Mouse (Mus musculus) myocyte (in vitro differentiated cells): ENCODE results near the gene Iltifb.
"Not testable (repeated sequence)": the region's sequence is repeated elsewhere in the genome, so short reads cannot be mapped to it uniquely, and the experiment has no call there.

Experiments used
- E2F4 ChIP-seq: IDR thresholded peaks from one replicate; pipeline ENCODE4 v1.6.1; 2011; ENCODE audit warnings: mild to moderate bottlenecking, control low read depth, moderate library complexity; ENCODE audit not compliant: insufficient read depth
- POLR2A ChIP-seq: IDR thresholded peaks from one replicate; pipeline ENCODE4 v1.6.1; 2011; ENCODE audit warnings: low read depth, mild to moderate bottlenecking, control low read depth, moderate library complexity; ENCODE audit not compliant: insufficient read length

DNA sequence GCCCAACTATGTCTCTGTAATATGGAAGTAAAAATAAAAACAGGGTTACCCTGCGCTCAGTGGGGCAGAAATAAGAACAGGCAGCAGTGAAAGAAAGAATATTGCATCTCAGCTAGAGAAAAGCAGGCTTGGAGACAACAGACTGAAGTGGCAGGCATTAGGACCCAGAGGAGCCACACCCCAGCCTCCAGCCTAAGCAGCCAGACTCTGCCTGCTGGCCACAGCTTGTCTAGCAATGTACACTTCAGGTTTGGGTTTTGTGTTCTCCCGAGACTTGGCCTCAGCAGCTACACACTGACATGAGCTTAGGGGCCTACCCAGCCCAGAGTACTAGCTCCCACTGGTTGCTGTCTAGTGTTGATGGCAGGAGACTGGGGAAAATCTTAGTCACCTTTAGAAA lies 7.3 kb upstream of the Iltifb start:
- TF ChIP-seq POLR2A, E2F4: not testable (repeated sequence)
